Mouse (Mus musculus) E14TG2a.4 (cell line): ENCODE data around the gene Chrnb4.

Source experiments
- CTCF ChIP-seq: conservative IDR thresholded peaks from 2 replicates; pipeline ENCODE4 v1.5.1; 2014; ENCODE audit warnings: low read length
- NANOG ChIP-seq: IDR thresholded peaks from 2 replicates; pipeline ENCODE4 v1.6.1; 2014; ENCODE audit warnings: borderline replicate concordance, low read length, mixed read lengths
- POU5F1 ChIP-seq: IDR thresholded peaks from 2 replicates; pipeline ENCODE4 v1.6.1; 2014; ENCODE audit warnings: low read length, borderline replicate concordance

GRCm38 (mm10) chr9:54980674-54981073 lies 67.9 kb downstream of the Chrnb4 start, which contains the start of gene Chrna5:
- TF ChIP-seq CTCF: no peak
- no peak for TF ChIP-seq NANOG
- no peak for TF ChIP-seq POU5F1
